Mouse (Mus musculus) stomach, embryonic 14.5 days (tissue): ENCODE data around the gene Prkci. TPM values are rescaled to one million over a fixed set of nuclear protein-coding genes. Genes with fewer than 3 reads are reported as not detected.
A peak's percentile ranks its signal among the peaks of the same experiment; 100 is the strongest.

Experiments used
- ATAC-seq: fragments of 200-750 bp; cut with Nextera tagmentation; 2 replicates; pipeline ENCODE4 v1.8.0; 2017; ENCODE audit warnings: low read depth, moderate TSS enrichment; ENCODE audit not compliant: insufficient number of reproducible peaks, insufficient read depth, low FRiP score
- H3K27ac ChIP-seq: fragments of 300-500 bp; sonication (generic); 2 replicates; pipeline ENCODE4 v1.5.1; 2014; ENCODE audit warnings: mild to moderate bottlenecking, low read length, moderate library complexity, mixed read lengths
- H3K27me3 ChIP-seq: fragments of 300-500 bp; sonication (generic); 2 replicates; pipeline ENCODE4 v1.6.1; 2014; ENCODE audit warnings: low read length, control low read depth, mixed read lengths; ENCODE audit not compliant: control insufficient read depth, insufficient read depth
- H3K36me3 ChIP-seq: fragments of 300-500 bp; sonication (generic); 2 replicates; pipeline ENCODE4 v1.6.1; 2014; ENCODE audit warnings: mild to moderate bottlenecking, control low read depth, low read length, moderate library complexity, mixed read lengths; ENCODE audit not compliant: control insufficient read depth, insufficient read depth
- H3K4me1 ChIP-seq: fragments of 300-500 bp; sonication (generic); 2 replicates; pipeline ENCODE4 v1.6.1; 2014; ENCODE audit warnings: low read length, control low read depth, mixed read lengths; ENCODE audit not compliant: control insufficient read depth, insufficient read depth
- H3K4me2 ChIP-seq: fragments of 300-500 bp; sonication (generic); replicated peaks from 2 replicates; pipeline ENCODE4 v1.6.1; 2014; ENCODE audit warnings: low read depth, low read length, control low read depth
- H3K4me3 ChIP-seq: fragments of 300-500 bp; sonication (generic); 2 replicates; pipeline ENCODE4 v1.5.1; 2014; ENCODE audit warnings: low read depth, low read length, control low read depth
- H3K9ac ChIP-seq: fragments of 300-500 bp; sonication (generic); replicated peaks from 2 replicates; pipeline ENCODE4 v1.6.1; 2014; ENCODE audit warnings: low read depth, mild to moderate bottlenecking, control low read depth, low read length, moderate library complexity, mixed read lengths
- H3K9me3 ChIP-seq: fragments of 300-500 bp; sonication (generic); 2 replicates; pipeline ENCODE4 v1.6.1; 2016; ENCODE audit warnings: low read depth, low read length, control low read depth; ENCODE audit not compliant: control insufficient read depth
- WGBS: fragments of 180-500 bp; shearing (Covaris S2); extraction: QIAGEN DNeasy Blood & Tissue Kit; methylation state at CpG from one replicate; pipeline ENCODE4 v1.1.7; 2014; 5-methylcytosine and 5-hydroxymethylcytosine counted together
- polyA plus RNA-seq: library from polyadenylated mRNA; unstranded; fragments of >200 nt; fragmentation: Nextera tagmentation; extraction: Ambion mirVana; gene quantifications from 2 replicates; pipeline ENCODE4 v1.2.1, GENCODE M21; 2014

The Prkci gene
- polyA plus RNA-seq, 1 experiment from 2014 or later, result 51.0 TPM

DNA sequence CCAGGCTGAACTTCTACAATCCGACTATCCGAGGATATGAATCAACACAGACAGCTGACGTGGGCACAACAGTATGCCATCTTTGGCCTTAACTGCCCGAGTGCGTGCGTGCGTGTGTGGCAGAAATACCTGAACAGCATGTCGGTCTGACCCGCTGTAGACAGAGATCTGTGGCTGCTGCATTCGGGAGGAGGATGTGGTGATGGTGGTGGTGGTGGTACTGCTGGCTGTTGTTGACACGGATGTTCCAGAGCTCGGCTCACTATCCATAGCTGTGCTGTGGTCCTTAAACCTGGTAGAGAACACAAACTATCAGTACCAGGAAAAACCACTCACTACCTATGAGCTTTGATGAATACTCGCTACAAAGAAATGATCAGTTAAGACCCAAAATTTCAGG lies 29.9 kb upstream of the Prkci start:
- Histone ChIP-seq H3K4me1 (peaks cover 12% of the 10 kb centered on the region), H3K36me3 (peaks cover 44% of the 10 kb centered on the region), H3K27me3 (no peaks in the 10 kb centered on the region), H3K27ac (no peak overlapping the region), H3K9me3 (no peaks in the 10 kb centered on the region), H3K9ac (no peak overlapping the region), H3K4me3 (no peak overlapping the region), H3K4me2 (no peak overlapping the region)
- no peak for ATAC-seq
- 92% methylated on average over 13 of the region's 13 CpGs for WGBS

DNA sequence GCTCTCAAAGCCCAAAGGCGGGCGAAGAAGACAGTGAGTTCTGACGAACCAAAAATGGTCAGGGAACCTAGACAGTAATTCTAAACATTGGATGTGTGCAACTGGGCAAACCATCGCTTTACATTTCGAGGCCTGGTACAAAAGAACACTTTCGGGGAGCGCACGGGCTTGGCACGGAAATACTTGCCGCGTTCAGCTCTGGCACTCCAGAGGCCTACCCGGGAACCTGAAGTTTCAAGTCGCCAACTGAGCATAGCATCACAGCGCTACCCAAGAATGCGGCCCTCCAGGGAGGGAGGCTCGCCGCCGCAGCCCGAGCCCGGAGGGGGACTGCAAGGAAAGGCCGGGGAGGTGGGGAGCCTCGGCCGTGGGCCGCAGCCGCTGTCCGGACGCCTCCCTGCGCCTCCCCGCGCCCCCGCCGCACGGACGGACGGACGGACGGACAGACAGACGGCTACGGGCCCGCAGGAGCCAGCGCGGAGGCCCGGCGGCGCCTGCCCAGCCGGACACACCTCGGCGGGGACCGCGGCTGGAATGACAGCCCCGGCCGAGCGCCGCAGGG lies 26.9 kb upstream of the Prkci start:
- peaks cover 21% of the 10 kb centered on the region for H3K36me3 ChIP-seq
- H3K9ac ChIP-seq, result peak overlapping the region; percentile 94
- H3K4me3 ChIP-seq, result peak overlapping the region; percentile 97
- no peaks in the 10 kb centered on the region for H3K27me3 ChIP-seq
- WGBS, result 1% methylated on average over 43 of the region's 54 CpGs
- H3K27ac ChIP-seq, result peak overlapping the region; percentile 84
- peak overlapping the region; percentile 68 for H3K4me2 ChIP-seq
- H3K4me1 ChIP-seq, result peaks cover 12% of the 10 kb centered on the region
- no peaks in the 10 kb centered on the region for H3K9me3 ChIP-seq
- ATAC-seq, result peak; percentile 66

DNA sequence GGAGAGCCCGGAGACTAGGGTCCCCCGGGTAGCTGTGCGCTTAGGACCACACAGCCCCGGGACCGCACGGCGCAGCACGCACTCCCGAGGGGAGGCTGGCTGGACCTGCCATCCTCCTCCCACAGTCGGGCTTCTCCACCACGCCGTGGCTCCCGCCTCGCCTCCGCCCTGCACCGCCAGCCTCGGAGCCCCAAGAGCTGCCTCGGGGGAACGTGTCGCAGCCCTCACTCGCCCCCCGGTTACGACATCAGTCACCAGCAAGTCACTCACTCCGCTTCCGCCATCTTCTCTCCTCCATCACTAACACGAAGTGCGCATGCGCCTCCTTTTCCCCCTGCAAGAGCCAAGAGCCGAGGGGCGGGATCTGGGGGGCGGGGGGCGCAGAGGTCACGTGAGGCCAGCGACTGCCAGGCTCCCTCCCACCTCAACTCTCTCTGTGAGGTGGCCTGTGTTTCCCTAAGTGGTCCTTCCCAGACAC lies 26.4 kb upstream of the Prkci start, which contains the start of gene Phc3:
Gene Phc3 (minus strand): TSS at position 312 of the 478 bp plus-strand sequence.
- peak; percentile 88 for ATAC-seq
- H3K27me3 ChIP-seq, result no peaks in the 10 kb centered on the region
- H3K4me1 ChIP-seq, result peaks cover 12% of the 10 kb centered on the region
- no peaks in the 10 kb centered on the region for H3K9me3 ChIP-seq
- H3K4me3 ChIP-seq, result peak within 1 kb of the TSS; percentile 97
- peak within 1 kb of the TSS; percentile 84 for H3K27ac ChIP-seq
- under 1% methylated on average over 34 of the region's 34 CpGs for WGBS
- H3K9ac ChIP-seq, result peak within 1 kb of the TSS; percentile 94
- H3K36me3 ChIP-seq, result peaks cover 16% of the 10 kb centered on the region; the same call in 1 of the 2 replicates
- peak within 1 kb of the TSS; percentile 68 for H3K4me2 ChIP-seq

DNA sequence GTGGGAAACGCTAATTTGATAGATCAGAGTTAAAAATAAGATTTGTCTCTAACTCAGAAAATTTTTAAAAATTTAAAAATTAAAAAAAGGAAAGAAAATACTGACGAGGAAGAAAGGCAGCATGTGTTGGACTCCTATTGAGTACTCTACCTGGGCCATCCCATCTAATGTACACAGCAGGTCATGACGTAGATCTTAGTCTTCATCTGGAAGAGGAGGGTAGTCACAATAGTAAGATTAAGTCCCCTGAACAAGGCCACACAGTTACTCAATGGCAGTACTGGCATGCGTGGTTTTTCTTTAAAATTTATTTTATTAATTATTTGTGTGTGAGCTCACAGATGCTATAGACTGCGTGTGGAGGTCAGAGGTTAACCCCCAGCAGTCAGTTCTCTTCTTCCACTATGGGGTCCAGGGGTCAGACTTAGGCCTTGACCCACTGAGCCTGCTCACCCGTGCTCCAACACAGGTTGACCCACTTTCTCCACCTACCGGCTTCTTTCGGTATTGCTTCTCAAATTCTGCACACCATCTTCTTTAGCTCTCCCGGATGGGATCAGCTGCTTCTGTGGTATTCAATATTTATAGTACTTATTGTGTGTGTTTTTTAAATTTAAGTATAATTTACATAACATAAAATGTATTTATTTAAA lies 20.3 kb upstream of the Prkci start:
- no peaks in the 10 kb centered on the region for H3K4me1 ChIP-seq
- no peak overlapping the region for H3K27ac ChIP-seq
- no peaks in the 10 kb centered on the region for H3K36me3 ChIP-seq
- 0 out of 2 replicates have a peak, but pooled peaks have one; percentile 51 for ATAC-seq
- H3K4me3 ChIP-seq, result no peak overlapping the region
- H3K4me2 ChIP-seq, result no peak overlapping the region
- 47% methylated on average over 9 of the region's 9 CpGs for WGBS
- no peaks in the 10 kb centered on the region for H3K27me3 ChIP-seq
- no peak overlapping the region for H3K9ac ChIP-seq
- no peaks in the 10 kb centered on the region for H3K9me3 ChIP-seq

DNA sequence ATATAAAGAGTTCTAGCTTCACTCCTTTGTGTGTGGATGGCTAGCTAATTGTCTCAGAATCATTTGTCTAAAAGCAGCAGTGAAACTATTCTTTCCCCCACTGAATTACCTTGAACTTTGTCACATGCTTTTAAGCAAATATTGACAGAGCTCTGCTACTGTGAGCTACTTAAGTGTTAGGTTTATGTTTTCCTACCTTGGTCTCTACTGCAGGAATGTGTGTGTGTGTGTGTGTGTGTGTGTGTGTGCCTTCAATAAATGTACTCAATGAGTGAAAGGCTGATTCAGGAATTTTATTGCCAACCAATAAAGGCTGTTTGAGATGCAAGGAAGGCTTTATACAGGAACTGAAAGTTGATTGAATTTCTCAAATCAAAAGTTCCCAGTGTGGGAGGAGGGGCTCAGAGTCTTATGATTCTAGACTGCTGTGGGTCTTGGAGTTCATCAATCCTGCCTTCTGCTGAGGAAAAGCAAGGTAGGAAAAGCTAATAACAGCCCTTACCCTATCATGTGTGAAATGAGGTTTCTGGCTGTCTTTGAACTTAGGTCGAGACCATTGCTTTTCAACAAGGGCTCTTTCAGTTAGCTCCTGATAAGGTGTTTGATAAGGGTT lies 18.4 kb upstream of the Prkci start:
- Histone ChIP-seq H3K27ac (peak overlapping the region; percentile 11; the same call in 1 of the 2 replicates), H3K4me2 (no peak overlapping the region), H3K4me1 (no peaks in the 10 kb centered on the region), H3K27me3 (no peaks in the 10 kb centered on the region), H3K9me3 (no peaks in the 10 kb centered on the region), H3K36me3 (no peaks in the 10 kb centered on the region), H3K9ac (no peak overlapping the region), H3K4me3 (no peak overlapping the region)
- 66% methylated on average over 1 of the region's 1 CpGs for WGBS
- ATAC-seq, result peak; percentile 60

DNA sequence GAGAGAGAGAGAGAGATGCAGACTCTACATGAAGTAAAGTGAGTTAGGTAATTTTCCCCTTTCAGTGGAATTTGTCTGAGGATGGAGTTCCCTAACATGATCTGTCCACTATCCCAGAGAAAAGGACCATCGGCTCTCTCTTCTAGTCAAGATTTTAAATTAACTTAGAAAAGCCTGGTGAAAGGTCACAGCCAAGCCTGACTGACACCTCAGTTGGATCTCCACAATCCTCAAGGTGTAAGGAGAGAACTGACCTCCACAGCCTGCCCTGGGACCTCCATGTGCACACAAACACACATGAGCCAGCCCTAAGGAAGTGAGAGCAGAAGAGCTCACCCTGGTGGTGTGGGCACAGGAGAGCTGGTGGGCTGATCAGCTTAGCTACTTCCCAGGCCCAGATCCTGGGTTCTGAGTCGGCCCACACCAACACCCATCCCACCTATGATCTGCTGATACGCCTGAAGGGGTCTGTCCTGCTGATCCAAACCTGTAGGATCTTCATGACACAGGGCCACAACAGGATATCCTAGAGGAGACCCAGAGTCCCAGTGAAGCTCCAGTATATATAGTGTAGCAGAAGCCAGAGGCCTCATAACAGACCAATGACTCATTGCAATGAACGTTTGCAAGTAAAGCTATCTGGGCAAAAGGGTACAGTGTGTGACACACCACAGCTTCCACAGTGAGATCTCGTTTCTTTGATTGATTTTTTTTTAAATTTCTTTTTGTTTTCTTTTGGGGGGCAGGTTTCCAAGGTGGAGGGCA lies 13.7 kb upstream of the Prkci start:
- no peak overlapping the region for H3K27ac ChIP-seq
- H3K9ac ChIP-seq, result no peak overlapping the region
- no peak overlapping the region for H3K4me2 ChIP-seq
- H3K4me3 ChIP-seq, result no peak overlapping the region
- H3K27me3 ChIP-seq, result no peaks in the 10 kb centered on the region
- H3K36me3 ChIP-seq, result no peaks in the 10 kb centered on the region
- WGBS, result 59% methylated on average over 5 of the region's 5 CpGs
- ATAC-seq, result 0 out of 2 replicates have a peak, but pooled peaks have one; percentile 33
- H3K9me3 ChIP-seq, result no peaks in the 10 kb centered on the region
- no peaks in the 10 kb centered on the region for H3K4me1 ChIP-seq

DNA sequence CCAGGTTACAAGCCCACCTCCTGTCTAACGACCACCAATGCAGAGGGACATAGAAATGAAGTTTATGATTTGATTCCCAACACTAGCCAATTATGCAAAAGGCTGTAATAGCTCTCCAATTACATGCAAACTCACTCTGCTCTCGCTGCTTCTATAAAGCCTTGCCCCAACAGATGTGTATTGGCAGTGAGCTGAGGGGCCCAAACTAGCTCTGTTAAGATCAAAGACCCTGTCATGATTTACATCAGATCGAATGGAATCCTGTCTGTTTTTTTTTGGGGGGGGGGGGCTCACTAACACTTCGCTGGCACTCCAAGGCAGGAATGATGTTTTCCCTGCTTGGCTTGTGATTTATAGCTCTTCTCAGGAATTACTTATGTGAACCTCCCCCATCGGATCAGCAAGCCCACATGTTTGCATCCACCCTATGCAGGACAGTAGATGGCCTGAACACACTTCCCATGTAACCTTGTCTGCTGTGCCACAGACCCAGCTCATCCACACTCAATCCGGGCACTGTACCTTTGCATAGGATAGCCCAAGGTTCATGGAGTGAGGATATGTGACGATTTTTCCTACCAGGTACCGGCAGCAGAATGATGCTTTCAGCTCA lies 12.5 kb upstream of the Prkci start:
- 42% methylated on average over 8 of the region's 8 CpGs for WGBS
- H3K4me1 ChIP-seq, result no peaks in the 10 kb centered on the region

More for the DNA sequence above, 12.5 kb upstream of the Prkci start:
- H3K9ac ChIP-seq, result no peak overlapping the region
- no peak overlapping the region for H3K4me3 ChIP-seq
- no peaks in the 10 kb centered on the region for H3K27me3 ChIP-seq
- no peaks in the 10 kb centered on the region for H3K36me3 ChIP-seq
- H3K9me3 ChIP-seq, result no peaks in the 10 kb centered on the region
- no peak overlapping the region for H3K4me2 ChIP-seq
- ATAC-seq, result no peak
- H3K27ac ChIP-seq, result no peak overlapping the region
